Mouse (Mus musculus) liver, embryonic 15.5 days (tissue): ENCODE measurements at regions not wholly inside any gene's neighbourhood (a gene's known extent, or its start where the extent isn't known, plus 50 kb on each side); places are given as distances from the start of the nearest gene placed in this dataset.

Experiments
- ATAC-seq: fragments of 200-750 bp; cut with Nextera tagmentation; 2 replicates; pipeline ENCODE4 v1.8.0; 2017; ENCODE audit warnings: moderate number of reproducible peaks, mild to moderate bottlenecking, moderate library complexity; ENCODE audit not compliant: insufficient read depth
- H3K27ac ChIP-seq: fragments of 300-500 bp; sonication (generic); replicated peaks from 2 replicates; pipeline ENCODE4 v1.5.1; 2015; ENCODE audit warnings: mild to moderate bottlenecking, inconsistent platforms
- H3K27me3 ChIP-seq: fragments of 300-500 bp; sonication (generic); 2 replicates; pipeline ENCODE4 v1.6.1; 2015; ENCODE audit warnings: mild to moderate bottlenecking, inconsistent platforms
- H3K36me3 ChIP-seq: fragments of 300-500 bp; sonication (generic); replicated peaks from 2 replicates; pipeline ENCODE4 v1.6.1; 2015; ENCODE audit warnings: moderate library complexity, mild to moderate bottlenecking, inconsistent platforms
- H3K4me1 ChIP-seq: fragments of 300-500 bp; sonication (generic); replicated peaks from 2 replicates; pipeline ENCODE4 v1.6.1; 2015; ENCODE audit warnings: inconsistent platforms
- H3K4me2 ChIP-seq: fragments of 300-500 bp; sonication (generic); 2 replicates; pipeline ENCODE4 v1.6.1; 2015; ENCODE audit warnings: moderate library complexity, mild to moderate bottlenecking, inconsistent platforms
- H3K4me3 ChIP-seq: fragments of 300-500 bp; sonication (generic); replicated peaks from 2 replicates; pipeline ENCODE4 v1.5.1; 2015; ENCODE audit warnings: mild to moderate bottlenecking, inconsistent platforms
- H3K9ac ChIP-seq: fragments of 300-500 bp; sonication (generic); 2 replicates; pipeline ENCODE4 v1.6.1; 2015; ENCODE audit warnings: moderate library complexity, mild to moderate bottlenecking, inconsistent platforms
- H3K9me3 ChIP-seq: fragments of 300-500 bp; sonication (generic); replicated peaks from 2 replicates; pipeline ENCODE4 v1.6.1; 2016; ENCODE audit warnings: inconsistent platforms
- WGBS: fragments of 180-500 bp; shearing (Covaris S2); methylation state at CpG from one replicate; pipeline ENCODE4 v1.1.7; 2015; ENCODE audit warnings: mixed read lengths; ENCODE audit not compliant: insufficient replicate concordance; 5-methylcytosine and 5-hydroxymethylcytosine counted together

DNA sequence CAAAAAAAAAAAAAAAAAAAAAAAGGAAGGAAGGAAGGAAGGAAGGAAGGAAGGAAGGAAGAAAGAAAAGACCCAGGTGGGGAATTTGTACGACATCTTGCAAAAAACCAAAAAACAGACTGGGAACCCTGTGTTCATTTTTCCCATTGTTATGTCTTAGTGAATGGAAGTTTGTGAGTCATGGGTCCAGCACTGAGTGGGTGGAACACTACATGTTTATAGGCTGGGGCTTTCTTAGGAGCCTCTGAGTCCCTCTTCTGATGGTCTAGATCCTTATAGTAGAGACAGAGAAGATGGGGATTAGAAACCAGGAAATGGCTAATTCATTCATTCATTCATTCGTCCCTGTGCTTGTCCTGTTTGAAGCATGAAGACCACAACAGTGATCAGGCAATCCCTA, 105.5 kb downstream of the Tpra1 start:
- H3K4me1 ChIP-seq = 0 out of 2 replicates have a peak, but pooled peaks cover 6% of the 10 kb centered on the region
- H3K4me2 ChIP-seq = no peak overlapping the region
- H3K9me3 ChIP-seq = no peaks in the 10 kb centered on the region
- whole genome bisulfite sequencing = 36% methylated on average over 2 of the region's 2 CpGs
- H3K4me3 ChIP-seq = no peak overlapping the region
- peaks cover 37% of the 10 kb centered on the region for H3K27me3 ChIP-seq
- ATAC-seq = no peak
- H3K27ac ChIP-seq = no peak overlapping the region
- no peak overlapping the region for H3K9ac ChIP-seq
- H3K36me3 ChIP-seq = no peaks in the 10 kb centered on the region

DNA sequence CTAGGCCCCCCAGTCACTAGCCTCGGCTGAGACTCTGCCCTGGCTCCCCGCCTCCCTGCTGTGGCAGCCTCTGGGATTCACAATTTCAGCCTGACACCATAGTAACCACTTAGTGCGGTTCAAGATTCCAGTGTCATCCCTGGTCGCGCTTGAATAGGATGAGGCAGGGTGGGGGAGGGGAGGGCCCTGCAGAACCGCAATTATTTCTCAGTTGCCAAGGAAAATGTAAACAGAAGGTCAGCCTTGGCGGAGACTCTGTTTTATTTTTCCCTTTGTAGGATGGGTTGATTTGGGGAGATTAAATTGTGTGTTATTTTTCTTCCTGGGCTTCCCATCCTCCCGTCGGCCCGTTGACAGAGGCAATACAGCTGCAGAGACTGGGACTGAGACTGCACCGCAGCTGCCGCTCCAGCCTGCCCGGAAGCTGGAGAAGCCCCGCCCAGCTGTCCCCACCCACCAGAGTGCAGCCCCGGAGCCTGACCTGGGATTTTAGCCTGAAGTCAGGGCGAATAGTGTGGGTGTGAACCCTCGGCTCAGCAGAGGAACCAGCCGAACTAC, 106.6 kb downstream of the Tpra1 start:
- H3K4me2 ChIP-seq = peak overlapping the region; percentile 43
- H3K4me1 ChIP-seq = 0 out of 2 replicates have a peak, but pooled peaks cover 6% of the 10 kb centered on the region
- H3K36me3 ChIP-seq = no peaks in the 10 kb centered on the region
- no peak overlapping the region for H3K4me3 ChIP-seq
- H3K27ac ChIP-seq = no peak overlapping the region
- H3K9ac ChIP-seq = no peak overlapping the region
- no peaks in the 10 kb centered on the region for H3K9me3 ChIP-seq
- peaks cover 41% of the 10 kb centered on the region for H3K27me3 ChIP-seq
- no peak for ATAC-seq
- WGBS = 4% methylated on average over 18 of the region's 18 CpGs

DNA sequence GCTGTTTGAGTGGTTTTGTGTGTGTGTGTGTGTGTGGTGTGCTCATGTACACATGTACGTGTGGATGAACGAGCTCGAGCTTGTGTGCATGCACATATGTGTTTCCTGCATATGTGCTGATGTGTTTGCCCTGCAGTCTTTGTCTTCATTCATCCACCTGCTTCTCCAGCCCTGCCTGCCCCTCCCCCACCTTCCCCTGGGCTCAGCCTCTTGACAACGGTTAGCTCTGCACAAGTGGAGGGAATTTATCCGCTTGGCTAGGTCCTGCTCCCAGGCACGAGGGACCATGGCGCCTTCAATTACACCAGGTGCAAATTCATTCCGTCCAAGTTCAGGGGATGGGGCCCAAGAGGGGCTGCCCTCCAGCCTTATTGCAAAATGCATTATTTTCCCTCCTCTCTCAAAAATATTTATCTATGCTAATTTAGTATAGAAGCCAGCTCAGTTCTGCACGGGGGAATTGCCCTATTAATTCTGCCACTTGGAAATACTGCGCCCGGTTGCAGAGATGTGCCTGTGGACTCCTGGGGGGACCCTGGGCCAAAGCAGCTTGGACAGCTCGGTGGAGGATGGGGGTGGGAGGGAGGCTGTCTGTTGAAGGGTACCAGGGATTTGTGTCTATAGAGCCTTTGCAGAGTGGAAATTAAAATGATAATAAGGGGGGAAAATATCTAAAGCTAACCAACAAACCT, 111.1 kb downstream of the Tpra1 start:
- Histone ChIP-seq H3K9me3 (no peaks in the 10 kb centered on the region), H3K27me3 (peaks cover 25% of the 10 kb centered on the region), H3K9ac (no peak overlapping the region), H3K27ac (no peak overlapping the region), H3K4me2 (no peak overlapping the region), H3K36me3 (no peaks in the 10 kb centered on the region), H3K4me3 (no peak overlapping the region), H3K4me1 (0 out of 2 replicates have a peak, but pooled peaks cover 6% of the 10 kb centered on the region)
- WGBS = 51% methylated on average over 12 of the region's 12 CpGs
- no peak for ATAC-seq

DNA sequence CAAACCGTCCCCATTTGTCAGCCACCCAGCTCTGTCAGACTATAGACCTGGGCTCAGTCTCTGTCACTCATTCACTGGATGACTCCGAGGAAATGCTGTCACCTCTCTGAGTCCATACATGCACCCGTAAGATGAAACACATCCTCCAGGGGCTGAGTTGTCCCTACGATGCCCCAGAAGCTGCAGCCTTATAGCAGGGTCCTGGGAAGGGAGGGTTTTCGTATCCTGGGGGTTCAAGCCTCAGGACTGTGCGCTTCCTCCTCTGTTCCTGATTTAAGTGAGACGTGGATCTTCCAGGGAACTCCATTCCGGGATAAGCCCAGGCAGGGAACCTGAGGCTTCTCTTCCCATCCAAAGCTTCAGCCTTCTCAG, 111.6 kb downstream of the Tpra1 start:
- no peaks in the 10 kb centered on the region for H3K36me3 ChIP-seq
- ATAC-seq = no peak
- H3K27ac ChIP-seq = no peak overlapping the region
- 58% methylated on average over 8 of the region's 8 CpGs for WGBS
- no peak overlapping the region for H3K4me3 ChIP-seq
- H3K9ac ChIP-seq = no peak overlapping the region
- H3K9me3 ChIP-seq = no peaks in the 10 kb centered on the region
- H3K27me3 ChIP-seq = peaks cover 19% of the 10 kb centered on the region
- H3K4me1 ChIP-seq = 0 out of 2 replicates have a peak, but pooled peaks cover 3% of the 10 kb centered on the region
- no peak overlapping the region for H3K4me2 ChIP-seq

DNA sequence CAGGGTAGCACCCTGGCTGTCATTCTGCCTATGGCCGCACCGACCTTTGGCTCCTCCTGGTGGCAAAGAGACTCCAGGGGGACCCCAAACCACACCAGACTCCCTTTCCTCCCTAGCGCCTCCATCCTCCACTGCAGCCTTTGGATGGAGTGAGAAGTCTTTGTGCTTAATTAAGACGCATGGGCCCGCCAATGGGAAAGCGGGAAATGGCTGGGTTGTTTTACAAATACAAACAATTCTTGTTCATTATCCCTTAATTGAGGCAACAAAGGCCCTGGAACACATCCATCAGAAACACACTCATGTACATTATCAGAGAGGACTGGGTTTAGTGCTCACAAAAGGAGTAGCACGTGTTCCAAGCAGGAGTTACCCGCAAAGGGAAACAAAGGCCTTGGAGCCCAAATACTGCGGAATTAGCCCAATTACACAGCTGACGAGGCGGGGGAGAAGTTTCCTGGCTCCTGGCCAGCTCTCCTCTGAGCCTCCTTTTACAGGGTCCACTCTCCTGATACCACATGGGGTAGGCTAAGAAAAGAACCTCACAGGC, 122.1 kb downstream of the Tpra1 start:
- Histone ChIP-seq H3K4me3 (no peak overlapping the region), H3K36me3 (no peaks in the 10 kb centered on the region), H3K9me3 (no peaks in the 10 kb centered on the region), H3K4me1 (no peaks in the 10 kb centered on the region), H3K4me2 (no peak overlapping the region), H3K27me3 (0 out of 2 replicates have a peak, but pooled peaks cover 14% of the 10 kb centered on the region), H3K9ac (no peak overlapping the region), H3K27ac (no peak overlapping the region)
- 33% methylated on average over 11 of the region's 11 CpGs for WGBS
- ATAC-seq = no peak

GRCm38 (mm10) chr6:89033433-89034298, 131.6 kb downstream of the Tpra1 start:
- Histone ChIP-seq H3K4me1 (no peaks in the 10 kb centered on the region), H3K4me2 (no peak overlapping the region), H3K36me3 (no peaks in the 10 kb centered on the region), H3K27me3 (no peaks in the 10 kb centered on the region), H3K9ac (no peak overlapping the region), H3K27ac (no peak overlapping the region), H3K4me3 (no peak overlapping the region), H3K9me3 (no peaks in the 10 kb centered on the region)
- WGBS = 32% methylated on average over 5 of the region's 5 CpGs
- no peak for ATAC-seq

DNA sequence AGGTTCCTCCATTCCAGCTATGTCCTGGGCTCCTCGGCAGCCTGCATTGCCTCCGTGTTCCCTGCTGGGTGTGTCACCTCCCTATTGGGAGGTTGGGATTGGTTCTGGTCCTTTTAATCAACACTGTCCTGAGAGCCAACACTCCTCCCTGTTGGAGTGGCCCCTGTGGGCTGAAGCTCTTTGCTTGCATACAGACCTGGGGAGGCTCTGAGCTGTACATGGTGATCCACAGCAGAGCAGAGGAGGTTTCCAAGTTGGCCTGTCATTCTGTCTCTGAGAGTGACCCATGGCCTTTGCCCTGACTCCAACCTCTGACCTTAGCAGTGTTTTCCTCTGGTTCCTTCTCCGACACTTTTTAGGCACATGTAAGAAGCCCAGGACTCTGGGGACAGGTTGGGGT, 132.4 kb downstream of the Tpra1 start:
- no peak overlapping the region for H3K4me2 ChIP-seq
- H3K4me3 ChIP-seq = no peak overlapping the region
- no peaks in the 10 kb centered on the region for H3K27me3 ChIP-seq
- H3K9ac ChIP-seq = no peak overlapping the region
- no peak overlapping the region for H3K27ac ChIP-seq
- ATAC-seq = no peak
- WGBS = 43% methylated on average over 3 of the region's 3 CpGs
- no peaks in the 10 kb centered on the region for H3K4me1 ChIP-seq
- no peaks in the 10 kb centered on the region for H3K36me3 ChIP-seq
- no peaks in the 10 kb centered on the region for H3K9me3 ChIP-seq

DNA sequence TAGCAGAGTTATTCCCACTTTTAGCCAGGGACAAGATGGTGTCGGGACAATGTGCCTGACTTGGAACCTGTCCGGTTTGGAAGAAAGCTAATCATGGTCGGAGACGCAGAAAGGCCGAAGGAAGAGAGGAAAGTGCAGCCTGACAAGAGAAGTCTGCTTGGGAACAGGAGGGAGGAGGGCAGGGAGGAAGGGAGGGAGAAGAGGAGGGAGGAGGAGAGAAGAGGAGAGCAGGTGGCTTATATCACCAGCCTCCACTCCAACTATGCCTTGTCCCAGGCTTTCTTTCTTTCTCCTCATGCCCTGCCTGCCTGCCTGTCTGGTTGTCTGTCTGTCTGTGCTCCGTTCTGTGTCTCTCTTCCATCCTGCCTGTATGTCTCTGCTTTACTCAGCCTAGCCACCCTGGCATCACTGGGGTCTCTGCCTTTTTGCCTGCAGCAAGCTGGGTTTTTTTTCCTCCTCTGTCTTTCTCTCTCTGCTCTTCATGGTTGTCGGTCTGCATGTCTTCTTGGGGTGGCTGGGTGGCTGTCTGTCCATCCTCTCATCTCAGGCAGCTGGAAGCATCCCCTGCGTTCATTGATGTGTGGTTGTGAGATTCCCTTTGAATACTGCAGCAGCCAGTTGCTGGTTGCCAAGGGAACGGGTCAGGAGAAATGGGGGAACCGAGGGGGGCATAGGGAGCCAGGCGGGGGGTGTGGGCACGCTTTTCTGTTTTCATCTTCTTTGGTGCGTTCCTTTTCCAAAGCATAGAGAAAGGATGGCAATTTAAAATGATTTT, 133.2 kb downstream of the Tpra1 start:
- Histone ChIP-seq H3K9ac (no peak overlapping the region), H3K4me1 (no peaks in the 10 kb centered on the region), H3K27me3 (no peaks in the 10 kb centered on the region), H3K4me3 (no peak overlapping the region), H3K27ac (no peak overlapping the region), H3K4me2 (no peak overlapping the region), H3K9me3 (no peaks in the 10 kb centered on the region), H3K36me3 (no peaks in the 10 kb centered on the region)
- ATAC-seq = no peak
- 63% methylated on average over 13 of the region's 13 CpGs for WGBS

DNA sequence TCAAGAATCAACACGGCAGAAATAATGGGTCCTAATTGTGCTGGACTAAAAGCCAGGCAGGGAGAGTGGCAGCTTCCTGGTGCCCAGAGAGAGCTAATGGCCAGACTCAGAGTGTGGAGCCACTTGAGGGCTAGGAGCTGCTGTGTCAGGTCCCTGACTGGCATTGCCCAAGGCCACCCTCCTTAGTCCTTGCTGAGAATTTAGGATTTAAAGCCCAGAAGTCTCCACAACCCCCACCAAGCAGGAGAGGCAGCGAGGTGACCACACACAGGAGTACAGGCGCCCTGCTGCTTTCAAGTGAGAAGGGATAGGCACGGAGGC, 133.7 kb downstream of the Tpra1 start:
- H3K27ac ChIP-seq = no peak overlapping the region
- no peak overlapping the region for H3K9ac ChIP-seq
- H3K4me2 ChIP-seq = no peak overlapping the region
- 57% methylated on average over 4 of the region's 4 CpGs for WGBS
- H3K27me3 ChIP-seq = no peaks in the 10 kb centered on the region
- no peaks in the 10 kb centered on the region for H3K9me3 ChIP-seq
- H3K36me3 ChIP-seq = no peaks in the 10 kb centered on the region
- no peaks in the 10 kb centered on the region for H3K4me1 ChIP-seq
- ATAC-seq = no peak
- H3K4me3 ChIP-seq = no peak overlapping the region

GRCm38 (mm10) chr6:89037392-89037791, 135.3 kb downstream of the Tpra1 start:
- WGBS = 21% methylated on average over 2 of the region's 2 CpGs
- ATAC-seq = no peak

DNA sequence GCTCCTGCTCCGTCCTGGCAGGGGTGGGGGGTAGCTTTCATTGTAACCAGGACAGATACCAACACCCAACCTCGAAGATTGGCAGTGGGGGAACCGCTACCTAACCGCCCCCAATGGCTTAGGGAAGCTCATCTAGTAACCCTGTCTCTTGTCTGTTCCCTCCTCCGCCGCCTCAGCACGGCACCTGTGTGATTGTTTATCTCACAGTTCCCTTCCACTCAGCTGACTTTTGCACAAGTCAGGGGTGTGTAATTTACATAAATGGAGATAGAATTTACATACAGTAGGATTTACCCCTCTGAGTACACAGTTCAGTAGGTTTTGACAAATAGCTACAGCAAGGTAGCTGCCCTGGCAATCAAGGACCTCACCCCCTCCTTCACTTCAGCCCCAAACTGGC, 135.8 kb downstream of the Tpra1 start:
- no peaks in the 10 kb centered on the region for H3K4me1 ChIP-seq
- no peak overlapping the region for H3K4me2 ChIP-seq
- no peak for ATAC-seq
- no peak overlapping the region for H3K9ac ChIP-seq
- 34% methylated on average over 7 of the region's 7 CpGs for WGBS
- H3K36me3 ChIP-seq = no peaks in the 10 kb centered on the region
- H3K4me3 ChIP-seq = no peak overlapping the region
- H3K27ac ChIP-seq = no peak overlapping the region
- H3K9me3 ChIP-seq = no peaks in the 10 kb centered on the region
- H3K27me3 ChIP-seq = no peaks in the 10 kb centered on the region; the same call in 1 of the 2 replicates

More at GRCm38 (mm10) chr6:89037392-89037791, 135.3 kb downstream of the Tpra1 start:
- Histone ChIP-seq H3K36me3 (no peaks in the 10 kb centered on the region), H3K9me3 (no peaks in the 10 kb centered on the region), H3K27me3 (no peaks in the 10 kb centered on the region), H3K27ac (no peak overlapping the region), H3K9ac (no peak overlapping the region), H3K4me1 (no peaks in the 10 kb centered on the region), H3K4me2 (no peak overlapping the region), H3K4me3 (no peak overlapping the region)
